Mouse (Mus musculus): Measurements from ENCODE around the gene Fcer1g. TPM values are rescaled to one million over a fixed set of nuclear protein-coding genes. Genes with fewer than 3 reads are reported as not detected.
A peak's percentile ranks its signal among the peaks of the same experiment; 100 is the strongest.

Gene Fcer1g
- polyA plus RNA-seq, 1 experiment: 317 TPM

DNA sequence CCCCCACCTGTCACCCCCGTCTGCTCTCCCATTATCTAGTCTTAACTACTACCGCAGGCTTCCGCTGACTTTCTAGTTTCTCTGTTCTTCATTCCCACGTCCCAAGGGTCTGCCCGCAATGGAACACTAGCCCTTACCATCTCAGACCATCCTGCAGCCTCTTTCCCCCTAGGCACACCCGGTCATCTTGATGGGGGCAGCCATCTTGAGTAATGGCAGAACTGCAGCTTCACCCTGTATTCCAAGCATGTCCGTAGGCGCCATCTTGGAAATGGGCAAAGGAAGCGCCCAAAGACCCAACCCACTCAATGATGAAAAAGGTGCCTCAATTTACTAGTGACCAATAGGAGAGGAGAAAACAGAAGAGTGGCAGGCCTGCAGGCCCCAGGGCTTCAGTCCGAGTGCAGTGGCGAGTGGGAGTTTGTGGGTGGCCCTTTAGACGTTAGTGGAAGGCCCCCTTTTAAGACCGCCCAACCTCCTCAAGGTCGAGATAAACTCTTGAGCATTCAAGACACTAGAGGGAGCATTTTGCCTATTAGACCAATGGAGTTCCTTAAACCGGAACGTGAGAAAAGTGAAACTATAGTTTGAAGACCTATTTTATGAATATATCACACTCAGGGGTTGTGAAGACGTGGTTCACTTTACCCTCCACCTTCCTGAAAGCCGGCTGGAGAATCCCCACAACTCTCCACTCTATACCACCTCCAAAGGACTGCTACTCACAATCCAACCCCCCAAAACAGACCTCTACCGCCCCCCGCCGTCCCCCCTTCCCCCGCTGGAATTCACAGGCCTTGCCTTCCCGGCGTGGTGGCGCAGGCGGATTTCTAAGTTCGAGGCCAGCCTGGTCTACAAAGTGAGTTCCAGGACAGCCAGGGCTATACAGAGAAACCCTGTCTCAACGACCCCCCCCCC lies 11.7 kb downstream of the Fcer1g start, which contains the start of gene Tomm40l:
Gene Tomm40l (minus strand): TSS at position 277 of the 918 bp plus-strand sequence.
- peak within 1 kb of the TSS; percentile 28 for H3K27ac ChIP-seq (ENCODE audit: control insufficient read depth, insufficient read depth, low read depth, low read length, poor library complexity)
- 2% methylated on average over 28 of the region's 28 CpGs for WGBS
- no peak for TF ChIP-seq POLR2A (IDR thresholded peaks at IDR 0.05; ENCODE audit: borderline replicate concordance, control insufficient read depth, low read depth, low read length)
- TF ChIP-seq CTCF (IDR thresholded peaks at IDR 0.05; ENCODE audit: control insufficient read depth, insufficient read depth, low read length): peak; percentile 8; the same call in 1 of the 2 replicates
- peaks cover 3% of the 10 kb centered on the region for H3K4me1 ChIP-seq (ENCODE audit: control insufficient read depth, insufficient read depth, low read length)
- H3K4me3 ChIP-seq (replicated peaks; ENCODE audit: control insufficient read depth, low read depth, low read length): peak within 1 kb of the TSS; percentile 70

DNA sequence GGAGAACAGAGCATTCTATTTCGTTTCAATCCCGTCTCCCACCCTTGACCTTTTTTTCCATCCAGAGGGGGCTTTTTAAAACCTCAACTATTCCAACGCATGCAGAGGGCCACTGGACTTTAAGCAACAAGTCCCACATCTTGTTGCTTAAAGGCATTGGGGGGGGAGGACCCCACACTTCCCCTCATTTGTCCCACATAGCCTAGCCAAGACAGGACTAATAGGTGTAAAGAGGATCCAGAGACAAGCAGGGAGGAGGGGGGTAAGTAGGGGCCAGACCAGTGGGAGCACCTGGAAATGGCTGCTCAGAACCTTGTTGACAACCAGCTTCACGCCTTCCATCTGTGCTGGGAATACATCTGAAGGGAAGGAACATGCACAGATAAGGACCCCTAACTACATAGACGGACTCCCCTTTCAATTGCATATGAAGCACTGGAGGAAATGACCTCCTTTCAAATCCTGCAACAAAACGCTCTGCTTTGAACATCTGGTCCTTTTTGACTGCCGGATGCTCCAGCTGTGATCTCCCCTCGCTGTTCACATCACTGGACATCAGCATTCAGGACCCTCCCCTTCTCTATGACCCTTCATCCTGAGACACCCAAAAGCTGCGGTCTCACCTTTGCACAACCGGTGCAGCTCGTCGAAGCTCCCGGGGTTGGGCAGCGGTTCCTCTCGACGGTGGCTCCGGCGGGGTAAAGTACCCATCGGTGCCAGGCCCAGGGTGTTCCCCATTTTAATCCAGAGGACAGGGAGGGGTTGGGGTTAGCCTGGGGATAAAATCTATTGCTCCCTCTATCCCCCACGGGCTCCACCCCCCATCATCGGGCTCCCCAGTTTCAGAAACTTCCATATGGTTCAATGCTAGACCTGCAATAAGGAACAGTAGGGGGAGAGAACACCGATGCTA lies 12.6 kb downstream of the Fcer1g start:
- Histone ChIP-seq H3K4me3 (replicated peaks; ENCODE audit: control insufficient read depth, low read depth, low read length) (peak overlapping the region; percentile 70), H3K4me1 (ENCODE audit: control insufficient read depth, insufficient read depth, low read length) (peaks cover 3% of the 10 kb centered on the region), H3K27ac (ENCODE audit: control insufficient read depth, insufficient read depth, low read depth, low read length, poor library complexity) (no peak overlapping the region)
- WGBS: 8% methylated on average over 22 of the region's 22 CpGs
- no peak for TF ChIP-seq CTCF (IDR thresholded peaks at IDR 0.05; ENCODE audit: control insufficient read depth, insufficient read depth, low read length)
- TF ChIP-seq POLR2A (IDR thresholded peaks at IDR 0.05; ENCODE audit: borderline replicate concordance, control insufficient read depth, low read depth, low read length): no peak

DNA sequence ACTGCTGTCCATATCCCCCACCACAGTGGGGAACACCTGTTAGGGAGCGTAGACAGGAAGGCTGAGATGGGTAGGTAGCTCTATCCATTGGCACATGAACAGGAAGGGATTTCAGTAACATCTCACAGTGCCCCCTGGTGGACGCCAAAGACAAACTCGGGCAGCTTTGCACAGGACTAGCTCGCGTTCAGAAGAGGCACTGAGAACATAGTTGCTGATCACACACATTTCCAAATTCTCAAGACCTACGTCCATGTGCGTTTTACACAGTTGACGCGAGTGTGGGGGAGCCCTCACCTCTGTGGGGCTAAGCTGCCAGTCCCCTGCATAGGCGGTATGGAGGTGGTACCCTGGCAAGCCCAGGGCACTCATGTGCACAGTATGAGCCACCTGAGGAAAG lies 13.3 kb downstream of the Fcer1g start:
- Histone ChIP-seq H3K4me1 (ENCODE audit: control insufficient read depth, insufficient read depth, low read length) (peaks cover 3% of the 10 kb centered on the region), H3K27ac (ENCODE audit: control insufficient read depth, insufficient read depth, low read depth, low read length, poor library complexity) (no peak overlapping the region), H3K4me3 (replicated peaks; ENCODE audit: control insufficient read depth, low read depth, low read length) (no peak overlapping the region)
- 10% methylated on average over 10 of the region's 10 CpGs for WGBS
- TF ChIP-seq CTCF (IDR thresholded peaks at IDR 0.05; ENCODE audit: control insufficient read depth, insufficient read depth, low read length) (peak; percentile 88), POLR2A (IDR thresholded peaks at IDR 0.05; ENCODE audit: borderline replicate concordance, control insufficient read depth, low read depth, low read length) (no peak)

DNA sequence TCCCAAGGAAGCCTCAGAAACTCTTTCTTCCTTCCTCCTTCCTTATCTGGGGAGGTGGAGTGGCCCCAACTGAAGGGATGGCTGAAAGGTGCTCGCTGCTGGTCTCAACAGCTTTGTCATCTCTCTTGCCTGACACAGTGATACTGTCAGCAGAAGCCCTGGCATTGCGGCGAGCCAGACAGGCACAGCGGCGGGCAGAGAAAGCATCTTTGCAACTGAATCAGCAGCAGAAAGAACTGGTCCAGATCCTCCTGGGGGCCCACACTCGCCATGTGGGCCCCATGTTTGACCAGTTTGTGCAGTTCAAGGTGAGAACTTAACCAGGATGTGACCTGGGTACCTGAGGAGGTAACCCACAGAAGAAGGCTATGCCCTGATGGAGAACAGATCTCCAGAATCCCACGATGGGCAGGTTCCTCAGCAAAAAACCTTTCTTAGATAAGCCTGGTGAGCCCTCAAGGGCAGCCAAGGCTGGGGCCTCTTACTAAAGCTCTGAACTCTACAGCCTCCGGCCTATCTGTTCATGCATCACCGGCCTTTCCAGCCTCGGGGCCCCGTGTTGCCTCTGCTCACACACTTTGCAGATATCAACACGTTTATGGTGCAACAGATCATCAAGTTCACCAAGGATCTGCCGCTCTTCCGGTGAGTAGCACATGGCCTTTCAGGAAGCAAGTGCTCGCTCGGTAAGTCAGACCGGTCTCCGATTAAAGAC lies 17.8 kb downstream of the Fcer1g start:
- no peak for TF ChIP-seq POLR2A (IDR thresholded peaks at IDR 0.05; ENCODE audit: borderline replicate concordance, control insufficient read depth, low read depth, low read length)
- no peak for TF ChIP-seq CTCF (IDR thresholded peaks at IDR 0.05; ENCODE audit: control insufficient read depth, insufficient read depth, low read length)
- peaks cover 1% of the 10 kb centered on the region; the same call in 1 of the 2 replicates for H3K4me1 ChIP-seq (ENCODE audit: control insufficient read depth, insufficient read depth, low read length)
- H3K4me3 ChIP-seq (replicated peaks; ENCODE audit: control insufficient read depth, low read depth, low read length): no peak overlapping the region
- 69% methylated on average over 18 of the region's 18 CpGs for WGBS
- H3K27ac ChIP-seq (ENCODE audit: control insufficient read depth, insufficient read depth, low read depth, low read length, poor library complexity): no peak overlapping the region

DNA sequence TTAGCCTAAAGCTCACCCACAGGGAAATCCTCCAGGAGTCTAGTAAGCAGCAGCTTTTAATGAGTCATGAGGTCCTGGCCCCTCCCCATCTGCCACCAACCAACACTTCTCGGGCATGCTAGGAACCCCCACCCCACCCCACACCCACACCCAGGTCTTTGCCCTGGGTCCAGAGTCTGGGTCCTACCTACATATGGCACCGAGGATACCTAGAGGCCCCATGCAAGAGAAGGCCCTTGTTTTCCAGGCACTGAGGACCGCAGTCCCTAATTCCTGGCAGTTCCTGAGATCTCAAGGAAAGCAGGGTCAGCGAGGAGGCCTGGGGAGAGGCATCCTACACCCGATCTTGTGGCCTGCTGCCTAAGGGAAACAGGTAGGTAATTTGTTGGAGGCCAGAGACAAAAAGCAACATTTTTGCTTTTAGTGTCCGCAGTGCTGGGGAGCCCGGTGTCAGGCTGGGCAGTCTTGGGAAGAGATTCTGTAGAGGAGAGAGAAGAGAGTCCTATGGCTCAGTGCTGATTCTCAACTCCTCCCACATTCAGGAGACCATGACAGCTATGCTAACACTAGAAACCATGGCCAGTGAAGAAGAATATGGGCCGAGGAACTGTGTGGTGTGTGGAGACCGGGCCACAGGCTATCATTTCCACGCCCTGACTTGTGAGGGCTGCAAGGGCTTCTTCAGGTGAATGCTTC lies 20.2 kb downstream of the Fcer1g start, which contains the start of gene Nr1i3:
Gene Nr1i3 (plus strand): TSS at position 170 of the 696 bp plus-strand sequence.
- WGBS: 86% methylated on average over 10 of the region's 10 CpGs
- Histone ChIP-seq H3K27ac (ENCODE audit: control insufficient read depth, insufficient read depth, low read depth, low read length, poor library complexity) (no peak within 1 kb of the TSS), H3K4me3 (replicated peaks; ENCODE audit: control insufficient read depth, low read depth, low read length) (no peak within 1 kb of the TSS), H3K4me1 (ENCODE audit: control insufficient read depth, insufficient read depth, low read length) (no peaks in the 10 kb centered on the region; the same call in 1 of the 2 replicates)
- no peak for TF ChIP-seq CTCF (IDR thresholded peaks at IDR 0.05; ENCODE audit: control insufficient read depth, insufficient read depth, low read length)
- no peak for TF ChIP-seq POLR2A (IDR thresholded peaks at IDR 0.05; ENCODE audit: borderline replicate concordance, control insufficient read depth, low read depth, low read length)

DNA sequence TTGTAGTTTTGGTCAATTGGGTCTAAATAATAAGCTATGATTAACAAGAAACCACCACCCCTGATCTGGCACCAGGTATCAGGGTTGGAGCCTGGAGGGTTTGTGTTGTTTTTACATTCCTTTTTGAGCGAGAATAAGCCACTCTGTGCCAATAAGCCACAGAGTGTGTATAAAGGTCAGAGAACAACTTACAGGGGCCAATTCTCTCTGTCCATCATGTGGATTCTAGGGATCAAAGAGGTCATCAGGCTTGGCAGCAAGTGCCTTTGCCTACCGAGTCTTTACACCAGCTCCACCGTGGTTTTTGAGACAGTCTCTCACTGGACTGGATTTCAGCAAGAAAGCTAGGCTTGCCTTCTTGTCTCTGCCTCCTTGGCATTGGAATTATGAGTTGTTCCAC lies 21.3 kb downstream of the Fcer1g start:
- H3K4me1 ChIP-seq (ENCODE audit: control insufficient read depth, insufficient read depth, low read length): no peaks in the 10 kb centered on the region; the same call in 1 of the 2 replicates
- H3K27ac ChIP-seq (ENCODE audit: control insufficient read depth, insufficient read depth, low read depth, low read length, poor library complexity): no peak overlapping the region
- no peak overlapping the region for H3K4me3 ChIP-seq (replicated peaks; ENCODE audit: control insufficient read depth, low read depth, low read length)
- TF ChIP-seq CTCF (IDR thresholded peaks at IDR 0.05; ENCODE audit: control insufficient read depth, insufficient read depth, low read length): no peak
- TF ChIP-seq POLR2A (IDR thresholded peaks at IDR 0.05; ENCODE audit: borderline replicate concordance, control insufficient read depth, low read depth, low read length): no peak
- 78% methylated on average over 3 of the region's 3 CpGs for WGBS

DNA sequence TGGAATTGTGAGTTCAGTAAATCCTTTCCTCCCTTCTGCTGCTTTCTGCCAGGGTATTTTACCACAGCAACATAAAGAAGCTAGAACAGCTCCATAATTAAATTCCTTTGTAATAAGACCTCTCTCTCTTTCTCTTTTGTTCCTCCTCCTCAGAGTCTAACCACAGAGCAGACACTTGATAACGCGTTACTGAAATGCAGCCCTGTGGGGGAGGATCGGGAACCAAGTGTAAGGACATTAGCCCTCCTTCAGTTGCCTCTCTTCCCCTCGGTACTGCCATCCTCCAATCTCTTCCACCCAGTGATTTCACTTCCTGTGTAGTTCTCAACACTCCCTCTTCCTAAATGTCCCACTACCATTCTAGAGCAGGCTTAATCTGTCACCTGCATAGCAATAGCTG lies 24.8 kb downstream of the Fcer1g start:
- no peak overlapping the region for H3K4me3 ChIP-seq (replicated peaks; ENCODE audit: control insufficient read depth, low read depth, low read length)
- H3K27ac ChIP-seq (ENCODE audit: control insufficient read depth, insufficient read depth, low read depth, low read length, poor library complexity): no peak overlapping the region
- H3K4me1 ChIP-seq (ENCODE audit: control insufficient read depth, insufficient read depth, low read length): no peaks in the 10 kb centered on the region; the same call in 1 of the 2 replicates
- TF ChIP-seq POLR2A (IDR thresholded peaks at IDR 0.05; ENCODE audit: borderline replicate concordance, control insufficient read depth, low read depth, low read length) (no peak), CTCF (IDR thresholded peaks at IDR 0.05; ENCODE audit: control insufficient read depth, insufficient read depth, low read length) (no peak)
- 8% methylated on average over 4 of the region's 4 CpGs for WGBS
